Mouse (Mus musculus) midbrain, embryonic 10.5 days (tissue): ENCODE measurements at regions not wholly inside any gene's neighbourhood (a gene's known extent, or its start where the extent isn't known, plus 50 kb on each side); places are given as distances from the start of the nearest gene placed in this dataset.

Source experiments
- DNase-seq: peaks from one replicate; pipeline ENCODE4 v3.0.0-alpha.2; 2017; ENCODE audit warnings: low spot score
- H3K27ac ChIP-seq: fragments of 300-500 bp; sonication (generic); replicated peaks from 2 replicates; pipeline ENCODE4 v1.5.1; 2016; ENCODE audit warnings: mild to moderate bottlenecking
- H3K27me3 ChIP-seq: fragments of 300-500 bp; sonication (generic); 2 replicates; pipeline ENCODE4 v1.6.1; 2016; ENCODE audit warnings: low read depth, mild to moderate bottlenecking; ENCODE audit not compliant: poor library complexity, severe bottlenecking
- H3K36me3 ChIP-seq: fragments of 300-500 bp; sonication (generic); 2 replicates; pipeline ENCODE4 v1.6.1; 2016; ENCODE audit warnings: mild to moderate bottlenecking, moderate library complexity
- H3K4me1 ChIP-seq: fragments of 300-500 bp; sonication (generic); 2 replicates; pipeline ENCODE4 v1.6.1; 2016
- H3K4me3 ChIP-seq: fragments of 300-500 bp; sonication (generic); 2 replicates; pipeline ENCODE4 v1.5.1; 2016; ENCODE audit warnings: mild to moderate bottlenecking, moderate library complexity
- H3K9me3 ChIP-seq: fragments of 300-500 bp; sonication (generic); replicated peaks from 2 replicates; pipeline ENCODE4 v1.6.1; 2016; ENCODE audit warnings: mild to moderate bottlenecking
- WGBS: fragments of 180-500 bp; shearing (Covaris S2); methylation state at CpG from one replicate; pipeline ENCODE4 v1.1.7; 2016; 5-methylcytosine and 5-hydroxymethylcytosine counted together

DNA sequence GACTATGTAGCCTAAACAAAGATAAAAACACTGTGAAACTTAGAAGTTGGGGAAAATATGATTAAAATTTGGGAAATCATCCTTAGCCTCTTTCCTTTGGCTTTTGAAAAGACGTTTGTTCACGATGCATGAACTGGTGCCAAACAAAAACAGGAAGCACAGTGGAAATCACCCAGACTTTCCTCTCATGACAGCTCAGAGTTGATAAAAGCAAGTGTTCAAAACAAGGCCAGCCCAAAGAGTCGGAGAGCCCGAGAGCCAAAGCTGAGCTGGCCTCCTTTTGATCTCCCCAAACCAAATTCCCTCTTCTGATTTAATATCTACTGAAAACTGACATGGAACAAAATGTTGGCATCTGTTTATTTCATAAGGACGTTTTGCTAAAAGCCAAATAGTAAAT lies 632.1 kb upstream of the Intu start:
- 0 out of 2 replicates have a peak, but pooled peaks cover 5% of the 10 kb centered on the region for H3K4me1 ChIP-seq
- no peaks in the 10 kb centered on the region for H3K9me3 ChIP-seq
- 79% methylated on average over 5 of the region's 5 CpGs for WGBS
- no peak overlapping the region for H3K27ac ChIP-seq
- DNase-seq = no peak
- no peaks in the 10 kb centered on the region for H3K27me3 ChIP-seq
- no peaks in the 10 kb centered on the region for H3K36me3 ChIP-seq
- no peak overlapping the region for H3K4me3 ChIP-seq

DNA sequence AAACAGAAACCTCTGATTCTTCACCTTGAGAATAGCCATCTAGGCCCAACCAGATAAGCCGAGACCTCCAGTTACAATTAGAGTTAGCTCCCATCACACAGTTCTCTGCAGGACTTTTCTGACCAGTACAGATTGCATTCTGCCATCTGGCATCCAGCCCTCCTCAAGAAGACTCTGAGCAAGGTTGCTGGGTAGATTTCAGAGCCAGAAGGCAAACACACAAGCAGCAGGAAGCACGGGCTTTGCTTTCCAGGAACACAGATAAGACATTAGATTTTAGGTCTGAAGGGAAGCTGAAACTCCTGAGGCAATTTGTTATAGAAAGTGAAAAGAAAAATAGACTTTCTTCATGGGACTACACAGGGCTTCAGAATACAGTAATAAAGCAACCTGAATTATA lies 630.9 kb upstream of the Intu start:
- Histone ChIP-seq H3K9me3 (no peaks in the 10 kb centered on the region), H3K4me1 (0 out of 2 replicates have a peak, but pooled peaks cover 5% of the 10 kb centered on the region), H3K27ac (no peak overlapping the region), H3K36me3 (no peaks in the 10 kb centered on the region), H3K27me3 (no peaks in the 10 kb centered on the region), H3K4me3 (no peak overlapping the region)
- WGBS = 84% methylated on average over 2 of the region's 2 CpGs
- DNase-seq = no peak

DNA sequence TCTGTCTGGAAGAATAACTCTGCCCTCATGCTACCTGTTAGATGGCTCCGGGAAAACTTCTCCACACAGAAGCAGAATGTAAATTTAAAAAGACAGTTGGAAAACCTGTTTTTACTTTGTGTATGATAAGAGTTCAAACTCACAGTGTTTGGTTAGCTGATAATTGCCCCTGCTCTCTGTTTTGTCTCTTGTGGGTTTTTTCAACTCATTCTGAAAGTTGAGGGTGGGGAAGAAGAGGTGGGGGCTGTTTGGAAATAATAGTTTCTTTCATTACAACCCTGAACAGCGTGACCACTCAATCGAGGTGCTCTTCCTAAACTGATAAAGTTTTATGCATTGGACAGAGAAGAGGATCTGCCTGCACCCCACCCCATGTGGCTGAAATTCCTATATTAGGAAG lies 626.7 kb upstream of the Intu start:
- 76% methylated on average over 3 of the region's 3 CpGs for WGBS
- no peaks in the 10 kb centered on the region for H3K9me3 ChIP-seq
- H3K4me1 ChIP-seq = no peaks in the 10 kb centered on the region
- H3K27me3 ChIP-seq = no peaks in the 10 kb centered on the region
- H3K4me3 ChIP-seq = no peak overlapping the region
- no peak overlapping the region for H3K27ac ChIP-seq
- H3K36me3 ChIP-seq = no peaks in the 10 kb centered on the region
- no peak for DNase-seq

DNA sequence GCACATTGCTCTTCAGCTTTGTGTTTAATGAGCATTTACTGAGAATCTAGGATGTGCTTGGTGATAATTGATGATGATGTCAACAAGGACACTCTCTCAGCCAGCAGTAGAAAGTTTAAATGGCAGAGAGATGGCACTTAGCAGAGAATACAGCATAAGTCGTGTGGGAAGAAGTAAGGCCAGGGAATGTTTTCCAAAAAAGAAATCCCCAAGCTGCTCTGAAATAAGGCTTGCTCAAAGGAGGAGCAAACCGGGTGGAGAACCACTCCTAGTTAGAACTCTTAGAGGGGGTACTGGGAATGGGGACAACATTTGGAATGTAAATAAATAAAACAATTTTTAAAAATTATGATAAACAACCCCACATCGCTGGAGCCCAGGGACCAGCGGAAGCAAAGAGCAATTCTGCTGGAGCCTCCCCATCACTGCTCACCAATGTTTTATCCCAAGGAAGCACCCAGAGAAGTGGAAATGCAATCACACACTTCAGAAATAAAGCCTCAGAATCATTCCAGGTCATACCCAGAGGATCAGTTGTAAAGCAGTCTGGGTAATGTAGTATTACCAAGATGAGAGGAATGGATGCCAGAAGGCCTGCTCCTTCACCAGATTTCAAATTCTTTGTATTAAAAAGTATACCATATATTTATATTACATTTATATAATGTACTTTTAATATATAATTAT lies 622.3 kb upstream of the Intu start:
- Histone ChIP-seq H3K9me3 (no peaks in the 10 kb centered on the region), H3K4me3 (no peak overlapping the region), H3K27ac (no peak overlapping the region), H3K4me1 (no peaks in the 10 kb centered on the region), H3K36me3 (no peaks in the 10 kb centered on the region), H3K27me3 (no peaks in the 10 kb centered on the region)
- DNase-seq = no peak
- 88% methylated on average over 4 of the region's 4 CpGs for WGBS

DNA sequence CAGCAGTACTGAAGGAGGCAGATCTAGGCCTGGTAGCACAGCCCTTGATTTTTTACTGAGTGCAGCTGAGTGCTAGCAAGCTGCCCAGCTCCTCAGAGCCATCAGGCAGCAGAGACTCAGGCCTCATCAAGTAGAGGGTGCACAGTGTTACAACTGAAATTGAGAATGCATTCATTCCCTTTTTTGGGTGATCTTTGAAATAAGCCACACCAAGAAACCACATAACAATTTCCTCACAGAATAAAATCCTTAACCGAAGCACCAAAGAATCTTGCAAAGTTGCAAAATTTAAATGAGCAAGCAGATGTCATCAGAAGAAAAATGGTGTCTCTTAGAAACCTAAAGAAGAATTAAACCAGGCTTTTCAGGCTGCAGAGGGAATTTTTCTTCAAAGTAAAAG lies 621.4 kb upstream of the Intu start:
- no peak for DNase-seq
- H3K4me1 ChIP-seq = no peaks in the 10 kb centered on the region
- no peak overlapping the region for H3K4me3 ChIP-seq
- no peaks in the 10 kb centered on the region for H3K9me3 ChIP-seq
- H3K36me3 ChIP-seq = no peaks in the 10 kb centered on the region
- no peak overlapping the region for H3K27ac ChIP-seq
- 91% methylated on average over 1 of the region's 1 CpGs for WGBS
- no peaks in the 10 kb centered on the region for H3K27me3 ChIP-seq

DNA sequence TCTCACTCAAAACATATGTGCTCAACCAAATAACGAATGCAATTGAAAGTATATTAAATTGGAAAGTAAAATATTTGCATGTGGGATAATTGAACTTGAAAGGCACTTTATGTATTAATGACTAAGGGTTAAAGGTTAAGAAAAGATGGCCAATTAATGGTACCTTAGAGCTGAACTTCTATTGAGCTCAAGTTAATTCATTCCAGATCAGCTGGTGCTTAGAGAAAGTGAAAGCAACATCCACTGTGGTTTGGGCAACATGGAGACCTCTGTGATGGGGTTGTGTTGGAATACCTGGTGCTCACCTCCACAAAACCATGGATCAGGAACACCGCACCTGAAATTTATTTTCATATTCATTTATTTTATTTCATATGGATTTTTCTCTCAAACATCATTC lies 612.5 kb upstream of the Intu start:
- Histone ChIP-seq H3K36me3 (no peaks in the 10 kb centered on the region), H3K4me3 (no peak overlapping the region), H3K27me3 (no peaks in the 10 kb centered on the region), H3K27ac (no peak overlapping the region), H3K4me1 (no peaks in the 10 kb centered on the region), H3K9me3 (no peaks in the 10 kb centered on the region)
- DNase-seq = no peak
- WGBS = 88% methylated on average over 2 of the region's 2 CpGs

DNA sequence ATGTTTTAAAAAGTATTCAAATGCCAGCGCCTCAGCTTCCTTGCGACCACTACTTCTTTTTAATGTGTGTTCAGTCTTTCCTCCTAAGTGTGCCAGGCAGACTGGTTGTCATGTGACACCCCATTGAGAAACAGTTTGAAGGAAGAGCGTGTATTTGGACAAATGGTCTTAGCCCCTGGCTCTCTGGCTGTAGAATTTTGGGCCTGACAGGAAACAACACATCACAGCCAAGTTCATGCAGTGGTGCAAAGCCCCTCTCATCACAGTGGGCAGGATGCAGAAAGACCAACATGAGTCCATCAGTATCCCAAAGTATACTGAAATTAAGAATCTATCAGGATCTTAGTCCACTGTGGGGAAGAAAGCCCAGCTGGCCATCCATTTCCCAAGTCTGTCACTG lies 605.6 kb upstream of the Intu start:
- no peak overlapping the region for H3K27ac ChIP-seq
- DNase-seq = no peak
- H3K27me3 ChIP-seq = no peaks in the 10 kb centered on the region; the same call in 1 of the 2 replicates
- H3K4me1 ChIP-seq = no peaks in the 10 kb centered on the region
- H3K4me3 ChIP-seq = no peak overlapping the region
- WGBS = 91% methylated on average over 3 of the region's 3 CpGs
- peaks cover 5% of the 10 kb centered on the region; the same call in 1 of the 2 replicates for H3K9me3 ChIP-seq
- no peaks in the 10 kb centered on the region for H3K36me3 ChIP-seq

DNA sequence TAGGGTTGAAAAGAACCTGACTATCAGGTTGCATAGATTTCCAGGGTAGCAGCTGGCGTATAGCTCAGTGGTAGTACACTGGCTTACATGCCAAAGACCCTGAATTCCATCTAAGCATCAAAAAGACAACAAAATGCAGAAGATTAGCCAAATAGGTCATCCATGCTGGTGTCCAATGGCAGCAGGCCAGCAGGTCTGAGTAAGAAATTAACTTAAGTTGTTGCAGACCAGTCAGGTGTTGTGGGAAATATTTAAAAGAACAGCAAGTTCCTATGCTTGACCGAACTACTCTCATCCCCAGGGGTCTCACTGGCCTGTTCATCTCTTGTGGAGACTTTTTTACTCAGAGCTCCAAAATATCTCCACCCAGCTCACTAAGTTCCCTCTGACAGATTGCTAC lies 602.7 kb upstream of the Intu start:
- Histone ChIP-seq H3K9me3 (peaks cover 5% of the 10 kb centered on the region; the same call in 1 of the 2 replicates), H3K4me3 (no peak overlapping the region), H3K27me3 (no peaks in the 10 kb centered on the region; the same call in 1 of the 2 replicates), H3K27ac (no peak overlapping the region), H3K36me3 (no peaks in the 10 kb centered on the region), H3K4me1 (no peaks in the 10 kb centered on the region)
- 87% methylated on average over 2 of the region's 2 CpGs for WGBS
- DNase-seq = no peak

DNA sequence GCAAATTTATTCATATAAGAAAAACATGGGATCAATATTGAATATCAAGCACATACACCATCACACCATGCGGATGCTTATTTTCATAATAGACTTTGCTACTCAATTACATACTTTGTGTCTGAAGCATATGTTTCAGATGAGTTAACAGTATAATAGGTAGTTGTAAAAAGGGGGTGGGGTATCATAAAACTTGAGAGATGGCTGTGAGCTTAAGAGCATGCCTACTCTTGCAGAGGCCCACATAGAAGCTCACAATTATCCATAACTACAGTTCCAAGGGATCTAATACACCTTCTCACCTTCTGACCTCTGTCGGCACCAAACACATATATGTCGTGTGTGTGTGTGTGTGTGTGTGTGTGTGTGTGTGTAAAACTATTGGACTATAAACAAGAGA lies 597.7 kb upstream of the Intu start:
- Histone ChIP-seq H3K27me3 (no peaks in the 10 kb centered on the region), H3K9me3 (peaks cover 5% of the 10 kb centered on the region; the same call in 1 of the 2 replicates), H3K4me3 (no peak overlapping the region), H3K27ac (no peak overlapping the region), H3K36me3 (no peaks in the 10 kb centered on the region), H3K4me1 (no peaks in the 10 kb centered on the region)
- 90% methylated on average over 3 of the region's 3 CpGs for WGBS
- DNase-seq = no peak

DNA sequence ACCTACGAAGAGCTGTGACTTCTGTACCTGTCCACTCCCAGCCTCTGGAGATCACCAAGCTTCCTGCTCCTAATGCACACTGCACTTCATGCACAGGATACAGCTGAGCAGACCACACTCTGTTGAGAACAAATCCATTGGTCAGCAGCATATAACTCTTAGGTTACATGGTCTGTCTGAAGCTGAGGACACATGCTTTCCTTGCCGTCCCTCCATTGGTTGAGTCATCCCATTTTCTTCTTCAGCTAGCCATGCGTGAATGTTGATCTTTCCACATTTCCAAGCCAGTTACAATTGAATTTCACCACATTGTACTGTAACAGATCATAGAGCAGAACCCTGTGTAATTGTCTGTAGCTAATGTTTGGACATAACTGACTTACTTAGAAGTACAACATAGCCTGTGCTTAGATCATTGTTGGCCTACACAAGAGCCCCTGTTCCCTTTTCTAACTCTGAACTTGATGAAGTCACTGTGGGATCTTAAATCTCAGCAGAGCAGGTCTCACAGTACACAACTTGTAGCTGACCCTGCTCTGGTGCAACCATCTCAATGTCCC lies 593.3 kb upstream of the Intu start:
- no peaks in the 10 kb centered on the region for H3K9me3 ChIP-seq
- DNase-seq = no peak

DNA sequence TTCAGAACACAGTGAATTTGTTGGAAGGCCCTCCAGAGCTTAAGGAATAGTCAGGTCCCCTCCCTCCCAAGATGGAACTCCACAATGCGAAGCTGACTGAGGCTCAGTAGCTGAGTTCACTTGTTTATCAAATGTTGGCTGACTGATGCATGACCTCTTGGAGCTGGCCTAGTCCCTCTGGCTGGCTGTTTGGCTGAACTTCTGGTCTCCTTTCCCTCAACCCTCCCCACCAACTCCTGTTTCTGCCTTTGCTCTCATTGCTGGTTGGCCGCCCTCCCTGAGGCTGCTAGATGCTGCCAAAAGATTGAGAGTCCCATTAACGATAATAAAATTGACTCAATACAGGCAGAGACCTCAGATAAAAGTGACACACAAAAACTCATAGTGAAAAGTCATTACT lies 586.5 kb upstream of the Intu start:
- Histone ChIP-seq H3K27me3 (no peaks in the 10 kb centered on the region), H3K4me1 (no peaks in the 10 kb centered on the region), H3K4me3 (no peak overlapping the region), H3K36me3 (no peaks in the 10 kb centered on the region), H3K9me3 (no peaks in the 10 kb centered on the region), H3K27ac (no peak overlapping the region)
- DNase-seq = no peak
- WGBS = 91% methylated on average over 3 of the region's 3 CpGs

More for the DNA sequence above, 593.3 kb upstream of the Intu start:
- Histone ChIP-seq H3K27me3 (no peaks in the 10 kb centered on the region), H3K4me1 (no peaks in the 10 kb centered on the region), H3K36me3 (no peaks in the 10 kb centered on the region), H3K4me3 (no peak overlapping the region), H3K27ac (no peak overlapping the region)
- 93% methylated on average over 3 of the region's 3 CpGs for WGBS

DNA sequence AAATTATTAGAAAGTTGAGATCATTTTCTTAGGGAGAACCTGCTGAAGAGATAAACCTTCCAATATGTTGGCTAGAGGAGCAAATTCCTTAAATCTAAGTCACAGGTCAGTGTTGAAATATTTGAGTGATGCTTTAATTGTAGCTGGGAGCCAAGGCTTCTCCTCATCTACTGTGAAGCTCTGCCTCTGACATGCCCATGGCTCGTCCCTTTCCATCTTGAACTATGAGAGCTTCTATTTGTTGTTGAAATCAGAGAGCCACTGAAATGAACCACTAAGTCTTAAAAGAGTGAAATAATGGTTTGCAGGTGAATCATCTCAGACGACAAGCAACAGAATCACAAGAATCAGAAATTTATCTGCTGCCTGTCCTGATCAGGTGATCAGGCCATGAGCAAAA lies 579.0 kb upstream of the Intu start:
- Histone ChIP-seq H3K4me3 (no peak overlapping the region), H3K27ac (no peak overlapping the region), H3K36me3 (no peaks in the 10 kb centered on the region), H3K9me3 (0 out of 2 replicates have a peak, but pooled peaks cover 7% of the 10 kb centered on the region), H3K27me3 (no peaks in the 10 kb centered on the region), H3K4me1 (no peaks in the 10 kb centered on the region; the same call in 1 of the 2 replicates)
- 86% methylated on average over 2 of the region's 2 CpGs for WGBS
- no peak for DNase-seq

DNA sequence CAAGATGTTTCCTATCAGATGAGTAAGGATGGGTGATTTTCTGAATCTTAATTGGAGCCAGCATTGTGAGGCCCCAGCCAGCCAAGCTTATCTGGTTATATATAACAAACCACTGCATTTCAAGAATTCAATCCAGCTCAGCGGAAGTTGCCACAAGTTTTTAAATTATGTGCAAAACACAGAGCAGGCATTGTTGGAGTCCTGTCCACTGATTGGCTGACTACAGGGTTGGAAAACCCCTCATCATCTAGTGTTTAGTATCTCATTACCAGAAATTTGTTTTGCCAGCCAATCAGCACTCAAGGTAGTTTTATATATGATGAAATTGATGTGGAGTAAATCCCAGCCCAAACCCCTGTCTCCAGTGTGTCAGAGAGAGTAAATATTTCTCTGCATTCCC lies 578.5 kb upstream of the Intu start:
- Histone ChIP-seq H3K4me3 (no peak overlapping the region), H3K4me1 (no peaks in the 10 kb centered on the region; the same call in 1 of the 2 replicates), H3K36me3 (no peaks in the 10 kb centered on the region), H3K27ac (no peak overlapping the region), H3K9me3 (0 out of 2 replicates have a peak, but pooled peaks cover 7% of the 10 kb centered on the region), H3K27me3 (no peaks in the 10 kb centered on the region)
- DNase-seq = no peak
- WGBS = 97% methylated on average over 1 of the region's 1 CpGs
